9 mouse cellular contexts compared by ENCODE assay signal in genomic region chr1:89344546-89344945, GRCm38 (mm10).
DNase-seq lines count a peak whose midpoint lies in the region; ATAC-seq lines count a peak whose summit lies in the region.
"Had no signal": no experiment of that assay in that cellular context is flagged by ENCODE, and none has a peak within 500 bp of the region (broad histone marks: within the 10 kb centered on the region; RNA-seq: fewer than 3 reads in every experiment).

No protein-coding gene starts in this region.

- no peak overlapping the region for H3K4me2 ChIP-seq in midbrain, embryonic 11.5 days
- no peak overlapping the region for H3K4me2 ChIP-seq in midbrain, embryonic 15.5 days
- no peak overlapping the region for H3K4me2 ChIP-seq in forebrain, embryonic 15.5 days (replicated peaks)

- no peaks in the 10 kb centered on the region for H3K4me1 ChIP-seq in midbrain, embryonic 11.5 days (ENCODE audit: control insufficient read depth, insufficient read depth, low read length)
- H3K4me1 ChIP-seq in midbrain, embryonic 15.5 days, result no peaks in the 10 kb centered on the region
- H3K4me1 ChIP-seq in forebrain, embryonic 15.5 days, result no peaks in the 10 kb centered on the region
- H3K4me1 ChIP-seq: megakaryocyte, embryonic 14.5 days had no signal

- H3K27ac ChIP-seq in midbrain, embryonic 11.5 days (ENCODE audit: low read depth, low read length), result no peak overlapping the region
- no peak overlapping the region for H3K27ac ChIP-seq in midbrain, embryonic 15.5 days
- no peak overlapping the region for H3K27ac ChIP-seq in forebrain, embryonic 15.5 days (replicated peaks)

- ATAC-seq in midbrain, embryonic 11.5 days (ENCODE audit: low FRiP score), result no peak
- no peak for ATAC-seq in midbrain, embryonic 15.5 days (replicated peaks)
- ATAC-seq in megakaryocyte, adult 5-6 weeks (ENCODE audit: poor library complexity, severe bottlenecking), result peak; percentile 33; the same call in 1 of the 2 replicates
- no peak for ATAC-seq in forebrain, embryonic 15.5 days (replicated peaks)

- DNase-seq in midbrain, embryonic 11.5 days (ENCODE audit: low spot score, missing footprints), result peak; percentile 92
- DNase-seq in adrenal gland, adult 18-20 months (ENCODE audit: low spot score in 2 of 2), result peak; percentile 58 to 64
- DNase-seq in cerebellum, postnatal 10 days, result peak; percentile 65 to 75
- peak; percentile 5 for DNase-seq in induced T-regulatory cell, adult 2 months (ENCODE audit: low read depth)

- no peaks in the 10 kb centered on the region for H3K36me3 ChIP-seq in midbrain, embryonic 11.5 days (ENCODE audit: control insufficient read depth, insufficient read depth, low read length)
- H3K36me3 ChIP-seq in midbrain, embryonic 15.5 days (replicated peaks), result no peaks in the 10 kb centered on the region
- H3K36me3 ChIP-seq in forebrain, embryonic 15.5 days, result no peaks in the 10 kb centered on the region

- no peaks in the 10 kb centered on the region for H3K27me3 ChIP-seq in midbrain, embryonic 11.5 days (ENCODE audit: control insufficient read depth, insufficient read depth, low read length)
- no peaks in the 10 kb centered on the region for H3K27me3 ChIP-seq in midbrain, embryonic 15.5 days (replicated peaks)
- H3K27me3 ChIP-seq in forebrain, embryonic 15.5 days, result no peaks in the 10 kb centered on the region

- H3K4me3 ChIP-seq in midbrain, embryonic 11.5 days (ENCODE audit: low read depth, low read length), result no peak overlapping the region
- H3K4me3 ChIP-seq in midbrain, embryonic 15.5 days, result no peak overlapping the region
- no peak overlapping the region for H3K4me3 ChIP-seq in forebrain, embryonic 15.5 days
- H3K4me3 ChIP-seq: erythroblast, embryonic 14.5 days; megakaryocyte, embryonic 14.5 days had no signal

- no peak overlapping the region for H3K9ac ChIP-seq in midbrain, embryonic 11.5 days (ENCODE audit: low read length)
- no peak overlapping the region for H3K9ac ChIP-seq in midbrain, embryonic 15.5 days
- H3K9ac ChIP-seq in forebrain, embryonic 15.5 days (replicated peaks), result no peak overlapping the region

- H3K9me3 ChIP-seq in midbrain, embryonic 11.5 days (ENCODE audit: control insufficient read depth, low read length), result no peaks in the 10 kb centered on the region
- no peaks in the 10 kb centered on the region for H3K9me3 ChIP-seq in midbrain, embryonic 15.5 days
- no peaks in the 10 kb centered on the region for H3K9me3 ChIP-seq in forebrain, embryonic 15.5 days

- WGBS in midbrain, embryonic 11.5 days, result 42% methylated on average over 6 of the region's 6 CpGs
- 39% methylated on average over 6 of the region's 6 CpGs for WGBS in midbrain, embryonic 15.5 days
- WGBS in forebrain, embryonic 15.5 days, result 37% methylated on average over 6 of the region's 6 CpGs

Comparison
In these comparisons a context has a peak if more than half of its experiments do, and no peak if none do; other contexts are left out.
1. DNase-seq: peak in every context shown above with its lines; median percentile 92 in midbrain, embryonic 11.5 days; 70 in cerebellum, postnatal 10 days; 61 in adrenal gland, adult 18-20 months; 5 in induced T-regulatory cell, adult 2 months.